In genomic region chr12:36314446-36314845, GRCm38 (mm10) we compare ENCODE assay signal across 9 mouse cellular contexts. TPM values are rescaled to one million over a fixed set of nuclear protein-coding genes. Genes with fewer than 3 reads are reported as not detected.
DNase-seq lines count a peak whose midpoint lies in the region; ATAC-seq and TF ChIP-seq lines count a peak whose summit lies in the region.
"Had no signal": no experiment of that assay in that cellular context is flagged by ENCODE, and none has a peak within 500 bp of the region (broad histone marks: within the 10 kb centered on the region; RNA-seq: fewer than 3 reads in every experiment).

No protein-coding gene starts in this region.

- DNase-seq in layer of hippocampus, adult 2 months (ENCODE audit: low spot score in 2 of 2): peak in 1 of 2 experiments; percentile 25
- DNase-seq in layer of hippocampus, postnatal 25 days (ENCODE audit: extremely low spot score in 1 of 2, low spot score in 1 of 2): no peak
- DNase-seq in midbrain, postnatal 0 days (ENCODE audit: low spot score): no peak
- no peak for DNase-seq in adrenal gland, postnatal 4 days (ENCODE audit: low spot score in 2 of 2)
- no peak for DNase-seq in right cerebral cortex, postnatal 25 days
- DNase-seq: lung, postnatal 4 days; thymus, adult 18-20 months had no signal

- no peak overlapping the region for H3K9ac ChIP-seq in hindbrain, embryonic 15.5 days
- no peak overlapping the region for H3K9ac ChIP-seq in midbrain, postnatal 0 days (replicated peaks; ENCODE audit: low read length, poor library complexity, severe bottlenecking)

- peak overlapping the region; percentile 49; the same call in 1 of the 2 replicates for H3K27ac ChIP-seq in layer of hippocampus, adult 2 months
- no peak overlapping the region for H3K27ac ChIP-seq in embryonic fibroblast, embryonic 13.5 days (ENCODE audit: insufficient read depth, low read length)
- H3K27ac ChIP-seq in hindbrain, embryonic 15.5 days (replicated peaks): no peak overlapping the region
- H3K27ac ChIP-seq in midbrain, postnatal 0 days (ENCODE audit: low read depth, low read length): no peak overlapping the region

- H3K4me1 ChIP-seq in embryonic fibroblast, embryonic 13.5 days (ENCODE audit: control insufficient read depth, insufficient read depth, low read length): no peaks in the 10 kb centered on the region
- H3K4me1 ChIP-seq in hindbrain, embryonic 15.5 days (replicated peaks): peaks cover 17% of the 10 kb centered on the region; the same call in 1 of the 2 replicates
- no peaks in the 10 kb centered on the region for H3K4me1 ChIP-seq in midbrain, postnatal 0 days (ENCODE audit: insufficient read depth, low read length)

- H3K36me3 ChIP-seq in hindbrain, embryonic 15.5 days: no peaks in the 10 kb centered on the region
- no peaks in the 10 kb centered on the region for H3K36me3 ChIP-seq in midbrain, postnatal 0 days (ENCODE audit: insufficient read depth, low read length)

- peak overlapping the region; percentile 49 for H3K4me2 ChIP-seq in hindbrain, embryonic 15.5 days
- peak overlapping the region; percentile 41 for H3K4me2 ChIP-seq in midbrain, postnatal 0 days (ENCODE audit: low read depth, low read length, poor library complexity, severe bottlenecking)

- H3K9me3 ChIP-seq in hindbrain, embryonic 15.5 days: no peaks in the 10 kb centered on the region
- no peaks in the 10 kb centered on the region for H3K9me3 ChIP-seq in midbrain, postnatal 0 days (ENCODE audit: low read length)

- no peaks in the 10 kb centered on the region for H3K27me3 ChIP-seq in hindbrain, embryonic 15.5 days
- H3K27me3 ChIP-seq in midbrain, postnatal 0 days (ENCODE audit: insufficient read depth, low read length): no peaks in the 10 kb centered on the region; the same call in 1 of the 2 replicates

- WGBS in hindbrain, embryonic 15.5 days: 70% methylated on average over 7 of the region's 7 CpGs
- 47% methylated on average over 7 of the region's 7 CpGs for WGBS in midbrain, postnatal 0 days

- no peak for TF ChIP-seq CTCF in layer of hippocampus, adult 2 months (conservative IDR thresholded peaks at IDR 0.05)
- TF ChIP-seq CTCF in embryonic fibroblast, embryonic 13.5 days (IDR thresholded peaks at IDR 0.05; ENCODE audit: borderline replicate concordance, insufficient read depth, low read length): no peak
- no peak for TF ChIP-seq CTCF in midbrain, postnatal 0 days (IDR thresholded peaks at IDR 0.05)

- no peak for ATAC-seq in hindbrain, embryonic 15.5 days (ENCODE audit: low FRiP score, low read depth)
- ATAC-seq in midbrain, postnatal 0 days (ENCODE audit: low FRiP score): no peak

- peak overlapping the region; percentile 43 for H3K4me3 ChIP-seq in layer of hippocampus, adult 2 months
- peak overlapping the region; percentile 10; the same call in 1 of the 2 replicates for H3K4me3 ChIP-seq in embryonic fibroblast, embryonic 13.5 days (ENCODE audit: insufficient read depth, low read length)
- H3K4me3 ChIP-seq in hindbrain, embryonic 15.5 days: peak overlapping the region; percentile 19
- H3K4me3 ChIP-seq in midbrain, postnatal 0 days (ENCODE audit: low read depth, low read length): peak overlapping the region; percentile 24

- no peak for TF ChIP-seq POLR2A in embryonic fibroblast, embryonic 13.5 days (IDR thresholded peaks at IDR 0.05; ENCODE audit: low read depth, low read length)

RNA-seq across cellular contexts. Expression of gene Sostdc1, which starts 0.5 kb away (rescaled TPM):
- total RNA-seq in layer of hippocampus, adult 2 months (2021): 1 to 10 TPM; 2.5 to 5.1 TPM
- total RNA-seq in layer of hippocampus, postnatal 25 days (2021): 1 to 10 TPM; 3.4 to 3.5 TPM
- polyA plus RNA-seq in embryonic fibroblast, embryonic 13.5 days (2011; ENCODE audit: insufficient read length, low read depth, missing spikeins): 1.1 and 2.4 TPM in 2 replicates
- 21.3 and 26.6 TPM in 2 replicates for polyA plus RNA-seq in hindbrain, embryonic 15.5 days (2015; fragmentation: Nextera tagmentation; extraction: Ambion mirVana)
- total RNA-seq in midbrain, postnatal 0 days (2014; rRNA removed): 4.7 and 10.4 TPM in 2 replicates
- 6.0 and 6.7 TPM in 2 replicates for polyA plus RNA-seq in midbrain, postnatal 0 days (2015; fragmentation: Nextera tagmentation; extraction: Ambion mirVana)
- 10 to 100 TPM in 1 of 2 experiments, 1 to 10 TPM in 1; 6.6 to 28.8 TPM for total RNA-seq in adrenal gland, postnatal 4 days (2021)
